Mouse (Mus musculus) adipose tissue, adult 10 weeks (tissue): ENCODE measurements around the gene Nosip. TPM values are rescaled to one million over a fixed set of nuclear protein-coding genes. Genes with fewer than 3 reads are reported as not detected.

ENCODE experiments used
- polyA plus RNA-seq: library from polyadenylated mRNA; stranded (reverse); fragments of 350-450 nt; fragmentation: Illumina TruSeq; extraction: RNeasy Lipid Tissue Mini Kit (QIAGEN cat#74804); gene quantifications from one replicate; pipeline ENCODE4 v1.2.3, GENCODE M21; 2014; ENCODE audit warnings: low read depth, low replicate concordance

Gene Nosip
- polyA plus RNA-seq, result 43.3 TPM

DNA sequence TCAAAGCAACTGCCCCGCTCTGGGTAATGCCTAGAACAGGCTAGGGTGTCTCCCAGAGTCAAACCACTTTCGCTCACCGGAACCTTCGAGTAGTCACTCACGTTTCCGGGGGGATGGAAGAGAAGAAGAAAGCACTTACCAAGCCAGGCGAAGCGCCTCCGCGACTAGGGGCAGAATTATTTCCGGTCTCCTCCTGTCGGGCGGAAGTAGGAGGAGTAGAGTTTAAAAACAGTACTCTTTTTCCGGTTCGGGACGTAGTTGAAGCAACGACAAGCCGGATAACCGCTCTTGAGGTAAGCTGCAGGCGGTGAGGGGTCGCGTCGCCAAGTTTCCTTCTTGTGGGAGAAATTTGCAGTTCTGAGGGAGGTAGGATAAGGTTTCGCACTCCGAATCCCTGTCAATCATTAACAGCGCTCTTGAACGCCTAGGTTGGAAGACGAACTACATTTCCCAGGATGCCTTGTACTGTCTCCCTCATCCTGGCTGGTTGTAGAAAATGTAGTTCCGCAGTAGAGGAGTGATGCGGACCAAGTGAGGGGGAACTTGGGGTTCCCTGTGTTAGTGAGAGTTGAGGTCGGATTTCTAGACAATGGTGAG is at the start of gene Nosip, which contains the start of gene Prrg2:
Nosip (plus strand) TSS at position 191 of the 597 bp plus-strand sequence.
Prrg2 (minus strand) TSS at position 439 of the 597 bp plus-strand sequence.

DNA sequence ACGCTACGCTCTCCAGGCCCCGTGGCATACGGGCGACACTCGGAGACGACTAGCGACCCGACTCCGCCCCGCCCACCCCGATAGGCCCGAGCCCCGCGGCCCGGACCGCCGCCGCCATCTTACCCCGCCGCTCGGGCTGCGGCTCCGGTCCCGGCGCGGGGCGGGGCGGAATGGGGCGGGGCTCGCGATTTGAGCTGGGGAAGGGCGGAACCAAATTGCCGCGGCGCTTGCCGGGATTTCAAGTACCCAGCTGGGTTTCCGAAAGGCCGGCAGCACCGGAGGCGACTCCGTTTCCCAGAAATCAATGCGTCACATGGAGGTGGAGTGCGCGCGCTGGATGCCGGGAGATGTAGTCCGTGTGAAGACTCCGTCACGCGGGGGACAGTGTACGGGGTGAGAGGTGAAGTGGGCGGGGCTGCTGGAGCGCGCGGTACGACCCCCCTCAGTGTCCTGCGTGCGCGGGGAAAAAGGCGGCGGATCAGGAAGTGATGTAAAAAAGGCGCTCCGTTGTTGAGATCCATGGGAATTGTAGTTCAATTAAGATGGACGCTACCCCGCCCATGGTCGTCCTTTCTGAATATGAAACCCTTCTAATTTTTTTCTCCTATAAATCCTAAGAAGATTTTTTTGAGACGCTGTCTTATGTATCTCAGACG is 46.1 kb upstream of the Nosip start, which contains the start of gene Scaf1:
Scaf1 (minus strand) TSS at position 407 of the 656 bp plus-strand sequence.

GRCm38 (mm10) chr7:45017242-45018061 is 44.8 kb upstream of the Nosip start, which contains the start of gene Rras:
TSS of gene Rras (plus strand) at chr7:45017961.

GRCm38 (mm10) chr7:45052862-45053116 is 9.4 kb upstream of the Nosip start, which contains the start of gene Prr12:
TSS of gene Prr12 (minus strand) at chr7:45052881.

GRCm38 (mm10) chr7:45092048-45092447 is 29.8 kb downstream of the Nosip start, which contains the start of gene Rcn3:
TSS of gene Rcn3 (minus strand) at chr7:45092221.

DNA sequence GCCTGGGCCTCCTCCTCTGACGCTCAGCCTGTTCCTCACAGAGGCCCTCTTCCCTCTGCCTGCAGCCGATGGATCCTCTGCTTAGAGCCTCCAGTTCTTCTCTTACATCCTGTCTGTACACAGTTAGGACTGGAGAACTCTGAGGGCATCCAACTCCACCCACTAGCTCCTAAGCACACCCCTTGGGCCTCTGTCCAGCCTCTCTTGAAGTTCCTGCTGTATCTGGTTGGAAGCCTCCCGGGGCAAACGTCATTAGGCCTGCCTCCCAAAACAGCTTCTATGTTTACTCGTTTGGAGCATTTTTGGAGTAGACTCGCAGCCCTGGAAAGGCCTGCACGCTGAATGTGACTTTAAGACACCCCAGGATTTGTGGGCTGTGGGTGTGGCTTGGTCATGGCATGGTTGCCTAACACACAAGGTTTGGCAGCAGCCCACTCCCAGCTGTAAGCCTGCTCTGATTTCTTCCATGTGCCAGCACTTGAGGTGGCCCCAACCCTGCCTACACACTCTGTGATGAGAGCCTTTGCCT is 41.5 kb downstream of the Nosip start, which contains the start of gene Fcgrt:
Fcgrt (minus strand) TSS at position 200 of the 529 bp plus-strand sequence.

DNA sequence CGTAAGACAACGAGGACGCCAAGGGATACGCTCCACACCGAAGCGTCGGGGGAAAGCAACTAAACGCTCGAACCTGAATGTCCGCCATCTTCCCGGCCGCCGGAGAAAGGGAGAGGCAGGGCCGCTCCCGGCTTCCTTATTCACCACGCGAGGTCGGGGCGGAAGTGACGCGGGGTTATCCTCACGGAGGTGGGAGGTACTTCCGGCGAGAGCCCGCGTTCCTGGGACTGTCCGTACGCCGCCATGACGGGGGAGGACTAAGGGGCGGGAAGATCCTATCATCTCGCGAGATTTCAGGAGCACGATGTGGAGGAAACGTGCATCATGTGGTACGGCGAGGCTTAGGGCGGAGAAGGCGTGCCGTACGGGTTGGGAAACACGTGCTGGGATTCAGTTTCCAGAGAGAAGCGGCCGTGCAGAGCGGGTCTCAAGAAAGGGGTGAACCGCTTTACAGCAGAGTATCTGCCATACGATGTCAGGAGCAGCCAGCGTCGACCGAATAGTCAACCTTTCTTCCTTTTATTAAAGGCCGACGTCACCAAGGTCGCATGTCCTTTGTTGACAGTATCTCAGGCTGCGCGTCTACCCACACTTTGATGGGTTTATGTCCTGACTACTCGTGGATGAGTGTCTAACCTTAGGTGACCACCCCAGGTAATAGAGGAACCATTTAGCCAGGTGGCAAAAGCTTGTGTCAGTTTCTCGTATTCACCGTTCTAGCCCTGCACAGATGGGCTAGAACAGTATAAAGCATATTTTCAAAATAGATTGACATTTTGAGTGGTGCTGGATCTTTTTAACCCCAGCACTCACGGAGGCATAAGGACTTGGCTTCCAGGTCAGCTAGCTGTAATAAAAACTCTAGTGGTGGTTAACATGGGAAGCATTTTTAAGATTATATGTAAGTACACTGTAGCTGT is 62.3 kb downstream of the Nosip start, which contains the start of gene Rps11:
Rps11 (minus strand) TSS at position 216 of the 920 bp plus-strand sequence.

Other genes starting within 250 kb of the Nosip start
- 20.1 TPM for gene Nup62, start 246.3 kb upstream of the Nosip start, polyA plus RNA-seq
- gene Il4i1, start 246.0 kb upstream of the Nosip start, polyA plus RNA-seq, result 3.5 TPM
- gene Atf5, start 245.8 kb upstream of the Nosip start, polyA plus RNA-seq, result 71.7 TPM
- gene Akt1s1, start 213.4 kb upstream of the Nosip start, polyA plus RNA-seq, result 54.3 TPM
- gene Tbc1d17, start 213.3 kb upstream of the Nosip start, polyA plus RNA-seq, result 65.2 TPM
- gene Pnkp, start 205.3 kb upstream of the Nosip start, polyA plus RNA-seq, result 30.0 TPM
- 146 TPM for gene Ptov1, start 192.6 kb upstream of the Nosip start, polyA plus RNA-seq
- 66.0 TPM for gene Med25, start 169.7 kb upstream of the Nosip start, polyA plus RNA-seq
- 22.8 TPM for gene Fuz, start 166.3 kb upstream of the Nosip start, polyA plus RNA-seq
- gene Ap2a1, start 132.9 kb upstream of the Nosip start, polyA plus RNA-seq, result 62.5 TPM
- gene Tsks, start 119.2 kb upstream of the Nosip start, polyA plus RNA-seq, result 12.6 TPM
- gene Cpt1c, start 87.6 kb upstream of the Nosip start, polyA plus RNA-seq, result 8.7 TPM
- 132 TPM for gene Prmt1, start 75.9 kb upstream of the Nosip start, polyA plus RNA-seq
- 87.2 TPM for gene Irf3, start 64.8 kb upstream of the Nosip start, polyA plus RNA-seq
- gene Bcl2l12, start 63.7 kb upstream of the Nosip start, polyA plus RNA-seq, result 18.5 TPM
- 57.7 TPM for gene Scaf1, start 46.1 kb upstream of the Nosip start, polyA plus RNA-seq
- 131 TPM for gene Rras, start 44.5 kb upstream of the Nosip start, polyA plus RNA-seq
- 15.7 TPM for gene Prr12, start 9.5 kb upstream of the Nosip start, polyA plus RNA-seq
- gene Prrg2, start 248 bp downstream of the Nosip start, polyA plus RNA-seq, result 40.3 TPM
- 67.3 TPM for gene Rcn3, start 29.8 kb downstream of the Nosip start, polyA plus RNA-seq
- gene Fcgrt, start 41.4 kb downstream of the Nosip start, polyA plus RNA-seq, result 149 TPM
- gene Rps11, start 62.0 kb downstream of the Nosip start, polyA plus RNA-seq, result 1,035 TPM
- 2,139 TPM for gene Rpl13a, start 66.3 kb downstream of the Nosip start, polyA plus RNA-seq
- not detected for gene Gm45713, start 73.8 kb downstream of the Nosip start, polyA plus RNA-seq
- gene Flt3l, start 74.0 kb downstream of the Nosip start, polyA plus RNA-seq, result 23.0 TPM
- 44.6 TPM for gene Pih1d1, start 91.9 kb downstream of the Nosip start, polyA plus RNA-seq
- gene Aldh16a1, start 92.2 kb downstream of the Nosip start, polyA plus RNA-seq, result 22.5 TPM
- gene Slc17a7, start 101.5 kb downstream of the Nosip start, polyA plus RNA-seq, result 0.97 TPM
- gene Gfy, start 117.1 kb downstream of the Nosip start, polyA plus RNA-seq, result not detected
- not detected for gene Pth2, start 118.6 kb downstream of the Nosip start, polyA plus RNA-seq
- gene Ccdc155, start 142.5 kb downstream of the Nosip start, polyA plus RNA-seq, result 1.5 TPM
- gene Dkkl1, start 149.7 kb downstream of the Nosip start, polyA plus RNA-seq, result 37.0 TPM
- gene Tead2, start 153.3 kb downstream of the Nosip start, polyA plus RNA-seq, result 17.0 TPM
- gene Cd37, start 176.7 kb downstream of the Nosip start, polyA plus RNA-seq, result 13.6 TPM
- 1.4 TPM for gene Slc6a16, start 178.7 kb downstream of the Nosip start, polyA plus RNA-seq
- 9.4 TPM for gene Slc6a21, start 215.1 kb downstream of the Nosip start, polyA plus RNA-seq